Mouse (Mus musculus) adrenal gland, postnatal 4 days (tissue): ENCODE results near the gene Mief1. TPM values are rescaled to one million over a fixed set of nuclear protein-coding genes. Genes with fewer than 3 reads are reported as not detected.
A peak's percentile ranks its signal among the peaks of the same experiment; 100 is the strongest.

Source experiments
- DNase-seq, 2 experiments: peaks; one replicate each; pipeline ENCODE4 v3.0.0; 2021 to 2022; ENCODE audit warnings: low spot score in 2 of 2, mixed read lengths in 2 of 2
- long read RNA-seq, 2 experiments: library from polyadenylated mRNA; stranded (forward); transcript quantifications; one replicate each; pipeline ENCODE4 v2.0.0; 2021
- total RNA-seq, 2 experiments: library from RNA; stranded (reverse); gene quantifications; 2 replicates each; pipeline ENCODE4 v1.2.3; 2021

Mief1 gene
- total RNA-seq: 10 to 100 TPM; 41.9 to 46.6 TPM
- long read RNA-seq, experiment 1, full-length matches to known transcripts: 4 of 11 reads
- long read RNA-seq, experiment 1, partial matches to known transcripts: 5 of 11 reads
- long read RNA-seq, experiment 1, other reads (novel, unspliced or antisense): 2 of 11 reads
- long read RNA-seq, experiment 2, full-length matches to known transcripts: 4 of 33 reads
- long read RNA-seq, experiment 2, partial matches to known transcripts: 18 of 33 reads
- long read RNA-seq, experiment 2, other reads (novel, unspliced or antisense): 11 of 33 reads

DNA sequence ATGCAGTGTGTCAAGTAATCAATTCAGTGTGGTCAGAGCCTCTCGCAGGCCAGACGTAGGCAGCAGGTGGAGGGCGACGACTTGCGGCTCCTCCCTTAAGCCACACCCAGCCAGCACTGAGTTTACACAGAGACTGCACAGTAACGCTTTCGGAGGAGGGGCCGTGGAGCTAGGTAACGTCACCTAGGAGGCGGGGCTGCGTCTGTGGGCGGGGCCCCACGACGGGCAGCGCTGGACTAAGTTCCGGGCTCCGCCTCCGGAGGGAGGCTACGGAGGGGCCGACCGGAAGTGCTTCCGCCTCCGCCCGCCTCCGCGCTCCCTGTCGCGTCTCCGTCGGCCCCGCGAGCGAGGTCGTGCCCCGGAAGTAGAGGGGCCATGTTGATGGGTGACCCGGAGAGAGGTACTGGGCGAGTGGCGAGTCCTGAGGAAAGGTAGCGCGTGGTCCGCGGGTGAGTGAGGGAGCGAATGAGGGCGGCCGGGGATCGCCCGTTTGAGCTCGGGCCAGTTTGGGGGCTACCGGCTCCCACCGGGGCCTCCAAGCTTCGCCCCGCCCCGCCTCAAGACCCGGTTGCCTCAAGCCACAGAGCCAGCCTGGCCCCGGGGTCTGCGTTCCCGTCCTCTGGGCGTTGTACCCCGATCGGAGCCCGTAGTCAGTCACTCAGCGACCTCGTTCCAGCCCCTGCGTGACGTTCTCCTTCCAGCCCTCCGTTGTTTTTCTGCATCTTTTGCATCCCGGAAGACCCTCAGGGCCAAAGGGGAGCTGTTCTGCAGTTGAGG lies at the start of gene Mief1:
Gene Mief1, plus strand, starts transcription at position 286 of the 777 bp plus-strand sequence.
- DNase-seq: peak; percentile 91 to 95

DNA sequence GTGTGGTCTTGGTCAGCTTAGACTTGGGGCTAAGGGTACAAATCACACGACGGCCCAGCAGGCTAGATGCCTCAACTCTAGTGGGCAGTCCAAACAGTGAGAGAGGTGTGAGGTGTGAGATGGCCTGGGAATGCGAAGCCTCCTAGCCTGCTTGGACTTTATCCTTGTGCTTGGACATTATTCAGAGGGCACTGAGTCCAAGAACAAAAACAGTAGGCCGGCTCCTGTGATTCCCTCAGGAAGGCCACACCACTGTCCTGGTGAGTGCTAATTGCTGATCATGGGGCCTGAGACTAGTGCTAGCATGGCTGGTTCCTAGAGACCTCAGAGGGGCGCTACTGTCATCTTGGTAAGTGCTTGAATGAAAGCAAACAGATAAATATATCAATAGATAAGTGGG lies 44.9 kb upstream of the Mief1 start:
- DNase-seq: no peak

DNA sequence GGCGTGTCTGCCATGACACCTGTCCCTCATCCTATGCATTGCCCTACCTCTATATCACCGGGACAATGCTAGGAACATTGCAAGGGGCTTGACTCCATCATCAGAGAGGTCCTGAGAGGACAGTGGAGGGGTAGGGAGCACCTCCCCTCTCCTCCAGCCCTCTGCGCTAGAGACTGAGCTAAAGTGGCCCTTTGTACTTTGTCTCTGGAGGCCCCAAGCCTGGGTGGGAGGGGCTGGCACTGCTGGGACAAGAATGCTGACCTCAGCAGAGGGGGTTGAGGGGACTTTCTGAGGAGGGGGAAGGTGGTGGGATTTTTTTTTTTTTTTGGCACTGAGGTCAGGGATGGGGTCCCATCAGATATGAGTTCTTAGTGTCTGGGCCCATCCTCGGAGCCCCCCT lies 43.7 kb upstream of the Mief1 start:
- no peak for DNase-seq

DNA sequence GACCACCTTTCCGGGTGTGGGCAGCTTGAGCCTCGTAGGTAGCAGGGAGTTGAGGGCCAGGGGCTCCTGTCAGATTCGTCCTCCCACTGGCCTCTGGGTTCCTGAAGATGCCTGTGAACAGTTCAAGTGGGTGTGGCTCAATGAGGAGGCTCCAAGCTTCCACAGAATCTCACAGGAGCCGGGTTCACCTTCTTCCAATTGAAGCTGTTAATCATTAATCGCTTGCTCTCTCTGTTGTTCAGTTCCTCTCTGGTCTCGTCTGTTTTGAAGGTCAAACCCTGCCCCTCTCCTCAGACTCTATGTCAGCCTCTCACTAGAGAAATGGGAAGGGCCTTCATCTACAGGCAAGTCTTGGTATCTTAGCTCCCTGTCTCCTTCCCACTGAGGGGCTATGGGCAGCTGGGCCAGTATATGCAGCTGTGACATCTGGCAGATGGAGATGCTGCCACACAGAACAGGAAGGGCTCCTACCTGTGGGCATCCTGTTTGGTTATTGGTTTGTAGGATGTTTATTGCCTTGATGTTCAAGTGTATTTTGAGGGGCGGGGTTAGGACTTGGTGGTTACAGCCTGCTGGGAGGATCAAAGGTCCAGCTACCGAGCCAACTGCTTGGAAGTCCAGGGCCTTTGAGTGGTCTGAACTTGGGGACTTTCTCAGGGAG lies 42.1 kb upstream of the Mief1 start:
- DNase-seq: no peak

DNA sequence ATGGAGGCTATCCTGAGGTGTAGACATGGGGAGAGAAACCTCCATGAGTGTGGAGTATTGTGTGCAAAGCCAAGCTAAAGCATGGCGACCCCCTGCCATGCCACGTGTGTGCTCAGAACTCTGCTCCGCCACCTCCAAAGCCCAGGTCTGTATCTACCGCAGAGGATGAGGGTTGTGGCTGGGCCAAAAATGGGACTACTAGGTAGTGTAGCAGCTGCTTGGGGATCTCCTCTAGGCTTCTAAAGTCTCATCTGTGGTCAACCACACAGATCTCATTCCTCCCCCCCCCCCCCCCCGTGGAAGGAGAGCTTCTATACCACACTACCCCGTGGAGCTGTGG lies 41.6 kb upstream of the Mief1 start:
- no peak for DNase-seq

DNA sequence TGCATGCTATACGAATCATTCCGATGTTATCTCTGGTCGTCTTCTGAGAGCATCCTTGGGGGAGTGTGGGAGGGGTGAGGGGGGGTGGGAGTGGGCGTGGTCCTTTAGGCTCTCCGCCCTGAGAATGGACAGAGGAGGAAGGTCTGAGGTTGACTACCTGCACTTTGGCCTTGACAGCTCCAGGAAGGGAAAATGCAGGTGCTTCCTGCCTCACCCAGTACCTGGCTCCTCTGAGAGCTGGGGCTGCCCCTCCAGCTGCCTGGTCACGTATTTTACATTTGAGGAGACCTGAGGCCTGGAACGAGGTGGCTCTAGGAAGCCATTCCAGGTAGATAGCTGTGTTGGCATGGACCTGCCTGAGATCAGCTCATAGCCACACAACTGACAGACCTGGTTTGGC lies 41.0 kb upstream of the Mief1 start:
- DNase-seq: no peak

DNA sequence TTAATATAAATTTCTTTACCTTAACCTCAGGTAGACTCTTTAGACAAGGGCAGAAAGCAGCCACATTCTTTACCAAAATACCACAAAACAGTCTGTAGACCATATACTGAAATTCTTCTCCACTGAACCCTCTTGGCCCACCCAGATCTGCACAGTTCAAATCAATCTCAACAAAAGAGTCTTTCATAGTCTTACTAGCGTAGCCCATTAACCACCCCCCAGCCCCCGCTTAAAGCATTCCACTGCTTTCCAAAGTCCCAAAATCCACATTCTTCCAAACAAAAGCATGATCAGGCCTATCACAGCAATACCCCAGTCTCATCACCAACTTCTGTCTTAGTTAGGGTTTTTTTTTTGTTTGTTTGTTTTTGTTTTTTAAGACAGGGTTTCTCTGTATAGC lies 34.3 kb upstream of the Mief1 start:
- no peak for DNase-seq

DNA sequence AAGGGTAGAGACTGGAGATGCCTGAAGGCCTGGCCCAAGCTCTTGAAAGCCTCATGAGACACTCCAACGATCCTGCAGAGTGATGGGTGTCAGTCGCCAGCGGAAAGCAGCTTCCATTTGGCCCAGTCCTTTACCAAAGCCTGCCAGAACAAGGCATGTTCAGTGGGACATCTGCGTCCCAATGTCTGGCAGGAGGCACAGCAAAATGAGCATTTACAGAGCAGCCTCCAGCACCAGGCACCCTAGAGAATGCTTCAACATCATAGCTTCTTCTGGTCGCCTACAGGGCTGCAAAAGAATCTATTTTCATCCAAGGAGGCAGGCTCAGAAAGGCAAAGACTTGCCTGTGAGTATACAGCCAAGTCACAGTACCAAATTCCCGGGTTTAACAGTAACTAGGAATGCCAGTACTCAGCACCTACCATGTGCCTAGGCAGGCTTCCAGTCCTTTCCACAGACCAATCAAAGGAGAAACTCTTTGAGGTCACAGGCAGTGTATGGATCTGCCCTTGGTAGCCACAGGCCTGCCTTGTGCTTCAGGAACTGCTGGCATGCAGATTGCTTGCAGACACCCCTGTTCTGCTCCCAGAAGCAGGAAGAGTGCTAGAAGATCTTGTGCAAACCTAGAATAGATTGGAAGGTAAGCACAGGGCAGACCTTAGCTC lies 31.6 kb upstream of the Mief1 start:
- DNase-seq: no peak

DNA sequence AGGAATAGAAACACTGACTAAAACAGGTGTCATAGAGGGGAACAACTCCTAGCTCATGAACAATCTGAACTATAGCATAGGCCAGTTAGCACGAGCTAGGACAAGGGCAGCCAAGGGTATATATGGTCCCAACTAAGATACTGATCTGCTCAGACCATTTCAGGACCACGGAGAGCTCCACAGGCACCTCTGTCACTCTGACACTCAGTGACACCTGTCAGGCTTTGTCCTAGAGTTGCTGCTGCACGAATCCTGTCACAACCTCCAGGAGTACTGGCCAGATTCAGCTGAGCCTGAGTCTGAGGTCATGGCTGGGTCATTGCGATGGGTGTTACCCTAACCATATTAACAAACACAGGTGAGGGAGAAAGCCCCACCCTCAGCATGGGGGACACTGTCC lies 30.4 kb upstream of the Mief1 start:
- DNase-seq: no peak

DNA sequence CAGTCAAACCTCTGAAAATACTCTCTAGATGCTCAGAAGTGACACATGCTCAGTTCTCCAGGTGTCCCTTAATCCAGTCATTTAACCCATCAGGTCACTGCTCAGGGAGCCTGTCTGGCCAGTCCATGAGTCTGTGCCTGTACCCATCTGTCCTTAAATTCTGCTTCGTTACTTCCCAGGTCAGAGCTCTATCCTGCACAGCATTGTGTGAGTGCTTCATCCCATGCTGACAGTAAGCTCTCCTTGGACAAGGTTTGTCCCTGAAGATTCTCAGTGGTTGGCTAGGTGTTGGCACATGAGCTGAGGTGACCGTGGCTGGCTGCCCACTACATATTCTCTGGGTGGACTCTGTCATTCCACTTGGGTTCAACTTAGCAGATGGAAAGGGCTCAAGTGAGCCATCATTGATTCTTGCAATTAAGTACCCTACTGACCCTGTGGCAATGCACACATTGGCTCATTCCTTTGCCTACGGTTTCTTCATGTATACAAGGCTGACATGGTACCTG lies 27.7 kb upstream of the Mief1 start:
- no peak for DNase-seq

DNA sequence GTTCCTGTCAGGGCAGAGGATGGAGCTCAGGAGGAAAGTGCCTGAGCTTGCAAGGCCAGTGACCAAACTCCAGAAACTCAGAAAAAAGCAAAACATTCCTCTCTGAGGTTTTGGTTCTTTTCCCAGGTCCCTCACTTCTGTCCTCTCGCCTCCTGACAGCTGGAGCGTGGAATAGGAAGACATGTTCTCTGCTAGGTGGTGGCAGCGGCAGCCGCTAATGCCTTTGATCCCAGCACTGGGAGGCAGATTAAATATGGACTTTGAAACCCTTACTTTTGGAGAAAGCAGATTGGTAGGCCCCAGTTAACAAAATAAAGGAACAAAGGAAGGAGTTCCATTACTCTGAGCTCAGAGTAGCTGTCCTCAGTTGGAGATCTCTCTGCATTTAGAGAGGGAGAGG lies 25.4 kb upstream of the Mief1 start:
- DNase-seq: no peak

DNA sequence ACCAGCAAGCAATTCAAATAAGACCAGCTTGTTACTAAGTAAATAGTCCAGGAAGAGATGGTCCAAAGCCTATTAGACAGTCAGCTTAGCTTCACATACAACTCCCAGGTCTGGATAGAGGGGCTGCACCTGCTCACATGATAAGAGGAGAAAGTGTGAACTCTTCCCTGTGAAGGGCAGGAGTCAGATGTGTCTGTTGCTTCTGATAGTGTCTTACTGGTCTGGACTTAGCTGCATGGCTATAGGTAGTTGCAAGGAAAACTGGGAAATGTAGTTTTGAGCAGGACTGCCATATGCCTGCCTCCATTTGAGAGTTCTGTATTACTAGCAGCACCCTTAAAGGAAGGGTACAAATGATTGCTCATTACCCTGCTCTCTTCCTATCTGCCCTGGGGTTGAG lies 20.1 kb upstream of the Mief1 start:
- no peak for DNase-seq

DNA sequence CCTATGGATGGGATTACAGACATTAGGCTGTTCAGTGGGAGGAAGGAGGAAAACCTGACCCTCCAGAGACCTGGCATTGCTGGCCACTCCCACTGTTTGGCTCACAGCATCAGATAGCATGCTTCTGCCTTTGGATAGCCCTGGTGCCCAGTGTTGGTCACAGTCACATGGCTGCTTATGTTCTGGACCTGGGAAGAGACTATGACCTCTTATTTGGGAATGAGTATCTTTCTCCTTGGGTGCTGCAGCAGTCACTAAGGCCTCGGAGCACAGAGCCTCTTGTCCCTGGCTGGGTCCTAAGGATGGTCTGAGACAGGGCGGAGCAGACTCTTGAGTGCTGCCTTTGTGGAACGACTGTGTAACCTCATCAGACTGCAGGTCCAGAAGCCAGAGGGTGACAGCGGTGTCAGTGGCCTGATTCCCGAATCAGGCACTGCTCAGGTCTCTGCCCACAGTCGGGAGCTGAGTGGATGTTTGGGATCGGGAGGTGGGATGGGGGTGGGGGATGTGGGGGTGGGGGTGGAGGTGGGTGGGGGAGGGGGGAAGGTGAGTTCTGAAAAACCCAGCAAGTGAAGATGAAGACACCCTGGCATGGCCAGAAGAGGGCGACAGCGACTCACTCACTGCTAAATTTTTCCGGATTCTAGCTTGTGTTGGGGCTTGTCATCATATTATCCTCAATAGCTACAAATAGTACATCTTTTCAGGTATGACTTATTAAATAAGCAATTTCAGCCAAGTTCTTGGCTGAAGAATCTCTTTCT lies 17.9 kb upstream of the Mief1 start:
- DNase-seq: no peak

DNA sequence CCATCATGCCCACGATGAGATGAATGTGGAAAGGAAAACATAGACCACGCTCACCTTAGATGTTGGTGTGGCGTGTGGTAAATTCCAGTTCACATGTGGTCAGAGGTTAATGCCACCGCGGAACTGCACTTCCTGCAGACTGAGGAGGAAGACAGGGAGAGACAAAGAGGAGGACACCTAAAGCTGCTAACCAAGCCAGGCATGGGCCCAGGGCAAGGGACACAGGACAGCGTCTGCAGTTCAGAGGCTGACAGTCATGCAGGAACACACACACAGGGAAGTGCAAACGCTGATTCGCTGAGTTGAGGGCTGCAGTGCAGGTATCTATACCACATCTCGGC lies 17.4 kb upstream of the Mief1 start:
- no peak for DNase-seq

DNA sequence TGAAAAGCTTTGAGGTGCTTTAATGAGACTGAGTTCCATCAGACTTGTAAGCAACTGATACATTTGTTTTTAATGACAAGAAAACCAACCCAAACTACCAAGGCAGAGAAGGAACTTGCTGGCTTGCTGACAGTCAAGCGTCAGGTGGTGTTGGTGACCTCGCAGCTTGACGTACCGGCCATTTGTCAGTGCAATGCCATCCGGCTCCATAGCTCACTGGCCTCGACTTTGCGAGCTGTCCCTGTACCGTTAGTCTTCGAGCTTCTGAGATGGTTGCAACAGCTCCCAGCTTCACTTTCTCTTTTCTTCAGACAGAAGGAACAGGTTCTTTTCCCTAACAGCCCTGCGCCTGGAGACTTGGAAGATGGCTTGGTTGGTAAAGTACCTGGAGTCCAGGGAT lies 16.3 kb upstream of the Mief1 start:
- no peak for DNase-seq

DNA sequence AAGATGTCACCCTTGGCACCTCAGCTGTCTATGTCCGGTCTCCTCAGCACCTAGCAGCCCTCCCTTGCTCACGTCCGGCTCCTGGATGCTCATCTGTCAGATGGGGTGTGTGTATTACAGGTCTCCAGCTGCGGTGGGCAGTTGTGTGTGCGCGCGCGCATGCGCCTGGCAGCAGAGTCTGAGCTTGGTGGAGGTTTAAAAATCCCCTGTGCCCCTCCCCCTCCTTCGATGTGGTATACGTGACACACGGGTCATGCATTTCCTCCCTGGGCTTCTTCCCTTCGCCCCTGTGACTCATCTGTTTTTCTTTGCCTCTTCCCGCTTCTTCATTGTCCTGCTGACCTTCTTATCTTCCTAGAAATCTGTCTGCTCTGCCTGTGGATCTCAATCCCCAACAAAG lies 14.6 kb upstream of the Mief1 start:
- no peak for DNase-seq

DNA sequence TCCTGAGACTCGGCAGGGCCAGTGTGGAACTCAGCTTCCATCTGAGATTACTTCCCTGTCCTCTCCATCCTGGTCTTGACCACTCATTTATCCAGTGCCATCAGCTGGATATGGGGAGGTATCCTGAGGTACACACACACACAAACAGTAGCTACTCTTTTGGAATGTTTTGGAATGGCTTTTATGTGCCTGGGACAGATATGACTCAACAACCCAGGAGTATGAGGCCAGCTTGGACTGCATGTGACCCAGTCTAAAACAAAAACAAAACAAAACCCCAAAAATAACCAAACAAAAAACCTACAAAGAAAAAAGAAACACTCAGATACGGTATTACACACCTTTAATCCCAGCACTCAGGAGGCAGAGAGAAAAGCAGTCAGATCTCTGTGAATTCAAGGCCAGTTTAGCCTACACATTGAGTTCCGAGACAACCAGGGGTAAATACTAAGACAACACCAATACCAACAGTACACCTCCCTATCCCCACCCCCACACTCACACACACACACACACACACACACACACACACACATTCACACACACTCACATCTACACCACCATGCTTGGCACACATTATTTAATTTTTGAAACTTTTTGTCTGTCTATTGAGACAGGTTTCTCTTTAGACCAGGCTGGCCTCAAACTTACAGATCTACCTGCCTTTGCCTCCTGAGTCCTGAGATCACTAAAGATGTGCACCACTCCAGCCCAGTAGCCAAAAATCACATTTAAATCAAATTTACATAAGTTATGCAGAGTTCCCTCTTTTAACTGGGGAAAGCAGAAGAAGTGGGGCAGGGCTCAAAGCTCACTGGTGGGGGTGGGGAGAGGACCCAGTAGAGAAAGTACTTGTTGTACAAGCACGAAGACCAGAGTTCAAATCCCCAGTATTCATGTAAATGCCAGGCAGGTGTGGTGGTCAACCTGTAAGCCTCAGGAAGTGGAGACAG lies 13.8 kb upstream of the Mief1 start:
- no peak for DNase-seq

DNA sequence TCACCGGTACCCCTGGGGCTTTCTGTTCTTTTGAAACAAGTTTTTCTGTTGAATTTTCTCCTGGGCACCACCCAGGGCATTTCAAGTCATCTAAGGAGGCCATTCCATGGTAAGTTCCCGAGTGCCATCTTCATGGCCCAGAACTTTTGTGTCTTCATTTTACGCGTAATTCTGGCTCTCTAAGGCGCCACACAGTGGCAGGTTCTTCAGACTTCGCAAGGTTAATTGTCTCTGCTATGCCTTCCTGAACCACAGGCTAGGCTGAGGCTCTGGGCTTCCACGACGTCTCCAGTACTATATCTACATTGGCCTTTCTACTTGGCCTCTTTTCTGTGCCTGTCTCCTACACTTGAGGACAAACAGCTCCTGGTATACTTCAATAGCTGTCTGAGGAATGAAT lies 12.8 kb upstream of the Mief1 start:
- no peak for DNase-seq

DNA sequence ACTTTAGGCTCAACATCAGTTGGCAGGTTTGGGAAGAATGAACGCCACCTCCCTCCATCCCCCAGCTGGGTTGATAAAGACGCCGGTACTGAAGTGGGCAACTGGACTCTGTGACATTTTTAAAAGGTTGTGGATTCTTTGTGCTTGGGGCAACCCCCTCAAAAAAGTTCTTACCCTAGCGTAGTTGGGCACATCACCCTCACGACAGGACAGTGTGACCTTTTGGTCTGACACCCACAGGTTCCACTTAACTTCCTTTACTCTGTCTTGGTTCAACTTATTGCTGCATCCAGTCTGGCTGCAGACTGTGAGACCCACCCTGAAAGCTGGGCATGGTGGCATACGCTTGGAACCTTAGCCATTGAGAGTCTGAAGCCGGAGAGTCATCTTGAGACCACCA lies 10.1 kb upstream of the Mief1 start:
- DNase-seq: no peak

DNA sequence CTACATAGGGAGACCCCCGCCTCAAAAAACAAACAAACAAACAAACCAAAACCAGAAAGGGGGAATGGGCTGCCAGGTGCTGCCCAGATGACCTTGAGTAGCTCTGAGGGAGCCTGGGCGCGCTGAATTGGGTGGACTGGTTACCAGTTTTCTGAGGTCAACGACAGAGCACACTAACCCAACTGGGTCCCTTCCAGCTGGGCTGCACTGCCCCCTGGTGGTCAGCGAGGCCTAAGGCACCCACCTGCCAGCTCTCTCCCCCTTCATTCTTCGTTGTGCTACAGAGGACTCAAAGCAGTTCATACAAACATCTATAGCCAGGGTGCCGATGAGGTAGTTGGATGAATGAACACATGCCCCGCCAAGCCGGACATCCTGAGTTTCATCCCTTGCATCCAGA lies 8.6 kb upstream of the Mief1 start:
- DNase-seq: peak; percentile 68 to 70
